Mouse (Mus musculus): ENCODE results near the gene Rpp21.
A peak's percentile ranks its signal among the peaks of the same experiment; 100 is the strongest.
"Not testable (repeated sequence)": the region's sequence is repeated elsewhere in the genome, so short reads cannot be mapped to it uniquely, and the experiment has no call there.

Rpp21 gene

GRCm38 (mm10) chr17:36235300-36235699 is 22.6 kb downstream of the Rpp21 start:
- DNase-seq (ENCODE audit: low spot score) = not testable (repeated sequence)

GRCm38 (mm10) chr17:36233572-36233971 is 24.3 kb downstream of the Rpp21 start:
- no peak for DNase-seq (ENCODE audit: low spot score)

- DNase-seq (ENCODE audit: low spot score) = peak; percentile 97
These were observed 26.6 kb downstream of the Rpp21 start for GRCm38 (mm10) chr17:36231318-36231717.

DNA sequence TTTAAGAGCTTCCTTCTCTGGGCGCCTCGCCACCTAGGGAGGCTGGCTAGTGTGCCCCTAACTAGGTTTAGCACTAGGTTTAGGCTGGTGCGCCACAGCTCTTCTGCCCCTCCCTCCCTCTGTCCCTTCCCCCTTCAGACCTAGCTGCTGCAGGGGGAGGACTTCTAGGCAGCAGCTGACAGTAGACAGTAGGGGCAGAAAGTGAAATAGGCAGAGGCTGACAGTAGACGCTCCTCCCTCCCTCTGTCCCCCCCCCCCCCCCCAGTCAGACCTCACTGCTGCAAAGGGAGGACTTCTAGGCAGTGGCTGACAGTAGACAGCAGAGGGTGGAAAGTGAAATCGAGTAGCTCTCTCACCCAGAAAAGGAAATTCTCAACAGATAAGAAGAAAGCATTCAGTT is 28.8 kb downstream of the Rpp21 start:
- DNase-seq (ENCODE audit: low spot score) = no peak

GRCm38 (mm10) chr17:36226921-36227320 is 30.9 kb downstream of the Rpp21 start:
- DNase-seq (ENCODE audit: low spot score) = peak; percentile 49

GRCm38 (mm10) chr17:36225231-36225824 is 32.5 kb downstream of the Rpp21 start:
- DNase-seq (ENCODE audit: low spot score) = no peak

GRCm38 (mm10) chr17:36224451-36224850 is 33.4 kb downstream of the Rpp21 start:
- no peak for DNase-seq (ENCODE audit: low spot score)

- DNase-seq (ENCODE audit: low spot score) = no peak
These were observed 39.2 kb downstream of the Rpp21 start for GRCm38 (mm10) chr17:36218594-36219155.

DNA sequence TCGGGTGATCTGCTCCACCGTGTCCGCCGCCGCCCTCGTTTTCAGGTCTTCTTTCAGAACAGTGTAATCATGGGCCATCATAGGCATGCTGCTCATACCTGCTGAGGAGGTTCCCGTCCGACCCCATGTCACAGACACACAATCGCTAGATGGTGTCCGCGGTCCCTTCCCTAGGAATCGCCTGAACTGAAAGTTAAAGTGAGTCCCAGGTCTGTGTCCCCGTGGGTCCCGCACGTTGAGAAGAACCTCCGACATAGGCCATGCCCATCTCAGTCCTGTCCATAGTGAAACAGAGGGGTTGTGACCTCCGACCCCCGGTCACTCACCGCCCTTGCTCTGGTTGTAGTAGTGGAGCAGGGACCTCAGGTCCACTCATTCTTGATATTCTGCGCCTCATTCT is 42.3 kb downstream of the Rpp21 start:
- no peak for DNase-seq (ENCODE audit: low spot score)

GRCm38 (mm10) chr17:36206846-36207245 is 51.0 kb downstream of the Rpp21 start:
- DNase-seq (ENCODE audit: low spot score) = no peak

DNA sequence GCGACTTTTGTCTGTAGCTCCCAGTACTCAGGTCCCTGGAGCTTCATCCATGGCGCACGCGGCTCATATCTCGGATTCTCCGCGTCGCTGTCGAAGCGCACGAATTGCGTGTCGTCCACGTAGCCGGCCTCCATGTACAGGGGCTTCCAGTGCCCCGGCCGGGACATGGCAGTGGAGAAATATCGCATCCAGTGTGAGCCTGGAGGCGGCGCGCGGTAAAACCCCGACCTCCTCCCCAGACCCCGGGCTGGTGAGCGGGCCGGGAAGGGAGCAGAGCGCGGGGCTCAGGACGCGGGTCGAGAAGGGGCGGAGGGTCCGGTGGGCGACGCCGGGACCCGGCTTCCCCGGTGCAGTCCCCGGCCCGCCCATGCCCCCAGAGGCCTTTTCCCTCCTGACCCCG is 52.0 kb downstream of the Rpp21 start:
- DNase-seq (ENCODE audit: low spot score) = peak; percentile 29
